Mouse (Mus musculus) myocyte (in vitro differentiated cells): ENCODE measurements around the gene Noct.

Source experiments
- CEBPB ChIP-seq: IDR thresholded peaks from 2 replicates; pipeline ENCODE4 v1.6.1; 2011; ENCODE audit warnings: mild to moderate bottlenecking, moderate library complexity; ENCODE audit not compliant: poor library complexity, insufficient read depth, severe bottlenecking
- E2F4 ChIP-seq: IDR thresholded peaks from one replicate; pipeline ENCODE4 v1.6.1; 2011; ENCODE audit warnings: mild to moderate bottlenecking, control low read depth, moderate library complexity; ENCODE audit not compliant: insufficient read depth
- MAX ChIP-seq: IDR thresholded peaks from one replicate; pipeline ENCODE4 v1.6.1; 2011; ENCODE audit warnings: low read depth, mild to moderate bottlenecking, control low read depth
- MYOD1 ChIP-seq, 3 experiments: IDR thresholded peaks; one replicate each; pipeline ENCODE4 v1.6.1; 2011; ENCODE audit warnings: control low read depth in 2 of 3, low read depth in 2 of 3, mild to moderate bottlenecking in 2 of 3, moderate library complexity in 1 of 3; ENCODE audit not compliant: insufficient read length in 2 of 3, control insufficient read depth in 1 of 3
- MYOG ChIP-seq, 3 experiments: IDR thresholded peaks; one replicate each; pipeline ENCODE4 v1.6.1; 2011; ENCODE audit warnings: control low read depth in 2 of 3, low read depth in 2 of 3, mild to moderate bottlenecking in 2 of 3; ENCODE audit not compliant: insufficient read length in 2 of 3, control insufficient read depth in 1 of 3, insufficient read depth in 1 of 3
- POLR2A ChIP-seq: IDR thresholded peaks from one replicate; pipeline ENCODE4 v1.6.1; 2011; ENCODE audit warnings: low read depth, mild to moderate bottlenecking, control low read depth, moderate library complexity; ENCODE audit not compliant: insufficient read length
- POLR2AphosphoS2 ChIP-seq: IDR thresholded peaks from one replicate; pipeline ENCODE4 v1.6.1; 2011; ENCODE audit warnings: low read depth, control low read depth; ENCODE audit not compliant: insufficient read length
- TCF12 ChIP-seq: IDR thresholded peaks from one replicate; pipeline ENCODE4 v1.6.1; 2011; ENCODE audit warnings: mild to moderate bottlenecking, control low read depth; ENCODE audit not compliant: poor library complexity, insufficient read depth, severe bottlenecking
- TCF3 ChIP-seq: IDR thresholded peaks from one replicate; pipeline ENCODE4 v1.6.1; 2011; ENCODE audit warnings: low read depth, control low read depth; ENCODE audit not compliant: insufficient read length
- USF1 ChIP-seq: IDR thresholded peaks from one replicate; pipeline ENCODE4 v1.6.1; 2011; ENCODE audit warnings: low read depth, mild to moderate bottlenecking, control low read depth, moderate library complexity

GRCm38 (mm10) chr3:51195736-51196135 is 28.5 kb upstream of the Noct start:
- TF ChIP-seq POLR2A (no peak), MAX (no peak), TCF12 (no peak), CEBPB (no peak), POLR2AphosphoS2 (no peak), MYOG (IDR thresholded peaks at IDR 0.05; ENCODE audit: control insufficient read depth in 1 of 3, insufficient read depth in 1 of 3, insufficient read length in 2 of 3, low read depth in 2 of 3) (no peak), USF1 (no peak), E2F4 (no peak), MYOD1 (IDR thresholded peaks at IDR 0.05; ENCODE audit: control insufficient read depth in 1 of 3, insufficient read length in 2 of 3, low read depth in 2 of 3) (no peak), TCF3 (no peak)
